Mouse (Mus musculus) T-helper 1 cell (primary cell): ENCODE data around the gene Dhrs4.

ENCODE experiments used
- in situ Hi-C: fragments of 300-600 bp; cut with MboI, MseI; formaldehyde crosslinking; loops from one replicate; pipeline ENCODE4 v1.15.1; 2025; ENCODE audit warnings: high pct_unique_total_duplicates

The Dhrs4 gene

DNA sequence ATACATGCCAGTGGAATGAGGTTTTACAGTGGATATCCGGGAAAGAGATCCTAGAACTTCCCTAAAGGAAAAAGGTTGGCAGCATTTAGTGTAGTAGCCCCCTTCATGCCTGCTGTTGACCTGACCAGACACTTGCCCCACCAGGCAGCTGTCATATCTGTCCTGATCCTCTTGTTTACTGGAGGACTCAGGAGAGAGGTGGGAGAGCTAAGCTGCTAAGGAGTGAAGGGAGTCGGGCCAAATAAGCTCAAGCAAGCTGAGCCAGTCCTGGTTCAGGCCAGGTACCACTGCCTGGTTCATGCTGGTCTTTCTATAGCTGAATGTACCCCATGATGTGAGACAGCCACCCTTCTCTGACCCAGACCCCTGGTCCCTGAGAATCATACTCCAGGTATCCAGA is 48.1 kb downstream of the Dhrs4 start:
- in situ Hi-C loops, result no loop called here

DNA sequence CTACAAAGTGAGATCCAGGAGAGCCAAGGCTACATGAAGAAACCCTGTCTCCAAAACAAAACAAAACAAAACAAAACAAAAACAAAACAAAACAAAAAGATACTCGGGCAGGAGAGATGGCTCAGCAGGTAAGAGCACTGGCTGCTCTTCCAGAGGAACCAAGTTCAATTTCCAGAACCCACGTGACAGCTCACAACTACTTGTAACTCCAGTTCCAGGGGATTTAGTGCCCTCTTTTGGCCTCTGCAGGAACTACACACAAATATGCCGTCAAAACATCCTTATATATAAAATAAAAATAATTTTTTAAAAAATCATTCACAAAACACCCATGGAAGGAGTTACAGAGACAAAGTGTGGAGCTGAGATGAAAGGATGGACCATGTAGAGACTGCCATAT is 49.4 kb downstream of the Dhrs4 start:
- in situ Hi-C loops, result no loop called here

DNA sequence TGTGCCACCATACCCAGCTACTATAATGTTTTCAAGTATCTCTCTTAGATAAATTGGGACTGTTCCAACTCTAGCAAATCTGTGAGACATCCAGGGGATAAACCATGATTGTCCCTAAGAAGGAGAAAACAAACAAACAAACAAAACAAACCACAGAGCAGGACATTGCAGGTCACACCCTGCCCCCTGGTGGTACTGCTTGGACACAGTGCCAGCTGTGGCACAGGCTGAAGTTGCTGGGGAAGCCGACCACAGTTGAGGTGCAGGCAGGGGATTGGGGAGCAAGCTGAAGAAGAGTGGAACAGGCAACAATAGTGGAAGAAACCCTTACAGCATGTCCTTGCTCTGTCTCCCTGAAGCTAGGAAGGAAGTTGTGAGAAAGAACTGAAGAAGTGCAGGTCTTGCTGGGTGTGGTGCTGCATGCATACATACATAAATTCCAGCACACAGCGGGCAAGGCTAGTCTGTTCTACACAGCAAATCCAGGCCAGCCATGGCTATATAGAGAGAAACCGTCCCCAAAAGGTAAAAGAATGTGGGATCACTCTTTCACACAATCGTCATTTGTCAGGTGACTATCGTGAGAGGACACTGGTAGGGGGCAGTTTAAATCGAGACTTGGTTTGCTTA is 57.7 kb downstream of the Dhrs4 start:
- in situ Hi-C loops, result no loop called here
